Mouse (Mus musculus) CH12.LX (cell line): ENCODE results near the gene Myo10.

Experiments
- CHD2 ChIP-seq: IDR thresholded peaks from 2 replicates; pipeline ENCODE4 v1.6.1; 2011; ENCODE audit warnings: low read length, improper control_type of control experiment
- CTCF ChIP-seq, 2 experiments: IDR thresholded peaks in 1 of 2; conservative IDR thresholded peaks in 1 of 2; 2 replicates each; pipeline ENCODE4 v1.5.1; 2011 to 2012; ENCODE audit warnings: low read depth in 2 of 2, low read length in 2 of 2, improper control_type of control experiment in 1 of 2, inconsistent platforms in 1 of 2, mild to moderate bottlenecking in 1 of 2, moderate library complexity in 1 of 2
- POLR2A ChIP-seq: IDR thresholded peaks from 2 replicates; pipeline ENCODE4 v1.6.1; 2011; ENCODE audit warnings: low read depth, mild to moderate bottlenecking, improper control_type of control experiment, low read length
- RCOR1 ChIP-seq: conservative IDR thresholded peaks from 2 replicates; pipeline ENCODE4 v1.6.1; 2012; ENCODE audit warnings: low read depth, mild to moderate bottlenecking, inconsistent platforms, low read length, improper control_type of control experiment
- UBTF ChIP-seq: IDR thresholded peaks from 2 replicates; pipeline ENCODE4 v1.6.1; 2012; ENCODE audit warnings: low read depth, mild to moderate bottlenecking, inconsistent platforms, low read length, improper control_type of control experiment, moderate library complexity
- USF1 ChIP-seq: IDR thresholded peaks from 2 replicates; pipeline ENCODE4 v1.6.1; 2014; ENCODE audit warnings: low read depth, mild to moderate bottlenecking, inconsistent platforms, low read length, improper control_type of control experiment

DNA sequence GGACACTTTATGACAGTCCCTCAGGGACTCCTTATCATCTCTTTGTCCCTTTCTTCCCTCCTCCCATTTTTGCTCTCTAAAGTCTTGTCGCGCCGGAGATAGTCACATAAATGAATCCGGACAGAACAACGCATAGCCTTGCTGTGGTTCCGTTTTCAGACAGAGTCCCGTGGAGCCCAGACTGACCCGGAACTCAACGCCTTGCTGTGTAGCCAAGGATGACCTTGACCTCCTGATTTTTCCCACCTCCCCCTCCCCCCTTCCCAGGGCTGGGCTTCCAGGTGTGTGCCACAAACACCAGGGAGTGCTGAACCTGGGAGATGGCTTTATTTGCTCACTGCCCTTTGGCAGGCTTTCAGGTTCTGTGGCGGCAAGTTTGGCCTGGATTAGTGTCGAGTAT lies 10.6 kb downstream of the Myo10 start:
- no peak for TF ChIP-seq POLR2A
- no peak for TF ChIP-seq USF1
- TF ChIP-seq CTCF (conservative IDR thresholded peaks at IDR 0.05 in 1 of 2, IDR thresholded peaks at IDR 0.05 in 1 of 2; ENCODE audit: low read depth in 2 of 2, low read length in 2 of 2), result no peak
- TF ChIP-seq CHD2, result no peak
- no peak for TF ChIP-seq RCOR1
- no peak for TF ChIP-seq UBTF
